Mouse (Mus musculus) splenic B cell, adult 2 months (primary cell): ENCODE results near the gene Nop2.
"Not testable (repeated sequence)": the region's sequence is repeated elsewhere in the genome, so short reads cannot be mapped to it uniquely, and the experiment has no call there.

Source experiments
- DNase-seq: peaks from one replicate; pipeline ENCODE4 v3.0.0-alpha.2; 2011; ENCODE audit warnings: low read depth, low spot score
- H3K27me3 ChIP-seq: 2 replicates; pipeline ENCODE4 v1.6.1; 2012; ENCODE audit warnings: mild to moderate bottlenecking, low read length, moderate library complexity, mixed read lengths; ENCODE audit not compliant: control insufficient read depth, poor library complexity, insufficient read depth, severe bottlenecking
- H3K36me3 ChIP-seq: 2 replicates; pipeline ENCODE4 v1.6.1; 2012; ENCODE audit warnings: mild to moderate bottlenecking, low read length, moderate library complexity, mixed read lengths; ENCODE audit not compliant: control insufficient read depth, poor library complexity, insufficient read depth, severe bottlenecking

The Nop2 gene

DNA sequence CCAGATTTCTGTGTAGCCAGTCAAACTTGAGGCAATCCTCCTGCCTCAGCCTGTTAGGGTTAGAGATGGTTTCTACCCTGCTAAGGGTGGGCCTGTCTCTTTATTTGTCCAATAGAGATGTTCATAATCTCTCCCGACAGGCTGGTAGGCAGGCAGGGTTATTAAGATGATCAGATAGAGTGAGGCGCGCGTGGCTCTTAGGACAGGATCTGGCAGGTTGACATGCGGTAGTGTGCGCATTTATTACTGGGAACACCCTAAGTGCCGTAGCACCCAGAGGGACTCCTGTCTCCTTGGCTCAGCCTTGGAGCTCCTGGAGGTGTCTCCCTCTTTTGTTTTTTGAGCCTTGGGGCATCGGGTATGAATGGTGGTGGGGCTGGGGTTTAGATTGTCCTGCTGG is 23.6 kb downstream of the Nop2 start:
- DNase-seq = no peak
- H3K27me3 ChIP-seq = no peaks in the 10 kb centered on the region
- peaks cover 6% of the 10 kb centered on the region for H3K36me3 ChIP-seq

- Histone ChIP-seq H3K36me3 (peaks cover 4% of the 10 kb centered on the region), H3K27me3 (no peaks in the 10 kb centered on the region)
- DNase-seq = no peak
Measured at GRCm38 (mm10) chr6:125156491-125156890, 24.8 kb downstream of the Nop2 start.

DNA sequence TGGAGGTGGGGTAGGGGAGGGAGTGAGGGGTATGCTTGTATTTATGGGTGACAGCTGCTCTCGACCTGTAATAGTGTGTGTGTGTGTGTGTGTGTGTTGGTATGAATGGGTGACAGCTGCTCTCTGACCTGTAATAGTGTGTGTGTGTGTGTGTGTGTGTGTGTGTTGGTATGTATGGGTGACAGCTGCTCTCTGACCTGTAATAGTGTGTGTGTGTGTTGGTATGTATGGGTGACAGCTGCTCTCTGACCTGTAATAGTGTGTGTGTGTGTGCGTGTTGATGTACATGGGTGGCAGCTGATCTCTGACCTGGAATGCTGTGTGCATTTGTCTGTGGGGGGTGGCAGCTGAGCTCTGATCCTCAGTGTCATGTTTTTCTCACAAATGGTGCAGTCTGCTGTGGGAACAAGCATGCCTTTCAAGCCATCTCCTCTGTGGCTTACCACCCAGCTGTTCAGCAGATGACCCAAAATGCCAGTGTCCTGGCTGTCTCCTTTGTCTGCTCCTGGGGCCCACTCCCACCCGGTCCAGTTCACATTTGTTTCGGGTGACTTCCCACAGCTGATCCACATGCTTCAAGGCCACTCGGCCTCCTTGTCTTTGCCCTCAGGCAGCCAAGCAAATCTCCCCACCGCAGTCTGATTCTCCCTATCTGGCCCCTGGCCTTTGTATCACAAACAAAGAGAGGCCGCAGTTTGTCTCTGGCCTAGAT is 25.4 kb downstream of the Nop2 start:
- no peaks in the 10 kb centered on the region for H3K27me3 ChIP-seq
- peaks cover 3% of the 10 kb centered on the region for H3K36me3 ChIP-seq

GRCm38 (mm10) chr6:125158944-125159492 is 27.3 kb downstream of the Nop2 start:
- no peaks in the 10 kb centered on the region for H3K27me3 ChIP-seq
- no peak for DNase-seq
- H3K36me3 ChIP-seq = peaks cover 3% of the 10 kb centered on the region

More for the DNA sequence above, 25.4 kb downstream of the Nop2 start:
- no peak for DNase-seq

- H3K27me3 ChIP-seq = no peaks in the 10 kb centered on the region
- DNase-seq = no peak
- H3K36me3 ChIP-seq = peaks cover 3% of the 10 kb centered on the region
Measured at GRCm38 (mm10) chr6:125159773-125160557, 28.3 kb downstream of the Nop2 start.

- Histone ChIP-seq H3K27me3 (no peaks in the 10 kb centered on the region), H3K36me3 (no peaks in the 10 kb centered on the region; the same call in 1 of the 2 replicates)
- DNase-seq = no peak
Measured at GRCm38 (mm10) chr6:125160558-125160853, 28.8 kb downstream of the Nop2 start.

DNA sequence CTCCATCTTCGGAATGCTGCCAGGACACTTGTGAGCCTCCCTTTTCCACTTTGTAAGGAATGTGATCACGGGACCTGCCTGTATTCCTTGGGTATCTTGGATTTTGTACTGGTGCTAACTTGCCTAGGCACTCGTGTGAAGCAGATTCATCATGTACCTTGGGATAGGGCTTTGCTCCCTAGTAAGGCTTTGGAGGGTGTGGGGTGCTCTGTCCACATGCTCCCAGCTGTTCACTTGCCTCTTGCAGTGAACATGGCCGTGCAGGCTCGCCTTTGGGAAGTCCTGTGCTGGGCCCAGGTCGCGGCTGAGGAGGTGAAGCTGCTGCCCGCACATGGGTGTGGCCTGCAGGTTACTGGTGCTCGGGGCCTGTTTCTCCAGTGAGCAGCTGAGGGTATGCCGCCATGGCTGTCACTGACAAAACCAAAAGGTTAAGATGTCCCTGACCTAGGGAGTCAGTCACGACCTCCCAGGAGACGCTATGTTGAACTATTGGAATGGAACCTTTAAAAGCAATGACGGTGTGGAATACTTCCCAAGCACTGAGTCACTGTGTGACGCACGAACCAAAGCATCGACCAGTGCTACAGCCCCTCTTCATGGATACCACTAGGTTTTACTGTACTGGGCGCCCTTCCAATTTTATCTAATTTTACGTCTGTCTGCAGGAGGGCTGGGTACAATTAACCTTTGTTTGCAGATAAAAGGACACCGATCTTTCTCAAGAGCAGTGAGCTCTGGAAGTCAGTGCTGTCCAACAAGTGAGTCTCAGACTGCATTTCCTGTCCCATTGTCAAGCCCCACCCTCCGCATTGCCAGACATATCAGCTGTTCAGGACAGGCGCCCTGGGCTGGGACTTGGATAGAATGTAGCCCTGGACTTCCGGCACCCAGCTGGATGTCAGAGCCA is 29.4 kb downstream of the Nop2 start:
- no peaks in the 10 kb centered on the region; the same call in 1 of the 2 replicates for H3K36me3 ChIP-seq
- H3K27me3 ChIP-seq = no peaks in the 10 kb centered on the region
- DNase-seq = no peak

- peak; percentile 87 for DNase-seq
- H3K36me3 ChIP-seq = not testable (repeated sequence)
Measured at GRCm38 (mm10) chr6:125161971-125162370, 30.3 kb downstream of the Nop2 start.

DNA sequence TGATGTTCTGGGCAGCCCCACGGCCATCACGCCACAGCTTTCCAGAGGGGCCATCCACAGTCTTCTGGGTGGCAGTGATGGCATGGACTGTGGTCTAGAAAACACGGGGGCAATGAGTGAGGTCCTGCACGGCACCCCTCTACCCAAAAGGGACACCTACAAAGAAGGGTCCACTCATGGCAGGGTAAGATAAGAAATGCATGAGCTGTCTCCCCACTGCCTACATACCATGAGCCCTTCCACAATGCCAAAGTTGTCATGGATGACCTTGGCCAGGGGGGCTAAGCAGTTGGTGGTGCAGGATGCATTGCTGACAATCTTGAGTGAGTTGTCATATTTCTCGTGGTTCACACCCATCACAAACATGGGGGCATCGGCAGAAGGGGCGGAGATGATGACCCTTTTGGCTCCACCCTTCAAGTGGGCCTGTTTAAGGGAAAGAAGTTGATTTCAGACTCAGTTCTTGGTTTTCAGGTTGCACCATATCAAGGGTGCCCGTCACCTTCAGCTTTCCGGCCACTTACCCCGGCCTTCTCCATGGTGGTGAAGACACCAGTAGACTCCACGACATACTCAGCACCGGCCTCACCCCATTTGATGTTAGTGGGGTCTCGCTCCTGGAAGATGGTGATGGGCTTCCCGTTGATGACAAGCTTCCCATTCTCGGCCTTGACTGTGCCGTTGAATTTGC is 31.1 kb downstream of the Nop2 start:
- not testable (repeated sequence) for H3K27me3 ChIP-seq, DNase-seq, H3K36me3 ChIP-seq

More at GRCm38 (mm10) chr6:125161971-125162370, 30.3 kb downstream of the Nop2 start:
- H3K27me3 ChIP-seq = not testable (repeated sequence)

DNA sequence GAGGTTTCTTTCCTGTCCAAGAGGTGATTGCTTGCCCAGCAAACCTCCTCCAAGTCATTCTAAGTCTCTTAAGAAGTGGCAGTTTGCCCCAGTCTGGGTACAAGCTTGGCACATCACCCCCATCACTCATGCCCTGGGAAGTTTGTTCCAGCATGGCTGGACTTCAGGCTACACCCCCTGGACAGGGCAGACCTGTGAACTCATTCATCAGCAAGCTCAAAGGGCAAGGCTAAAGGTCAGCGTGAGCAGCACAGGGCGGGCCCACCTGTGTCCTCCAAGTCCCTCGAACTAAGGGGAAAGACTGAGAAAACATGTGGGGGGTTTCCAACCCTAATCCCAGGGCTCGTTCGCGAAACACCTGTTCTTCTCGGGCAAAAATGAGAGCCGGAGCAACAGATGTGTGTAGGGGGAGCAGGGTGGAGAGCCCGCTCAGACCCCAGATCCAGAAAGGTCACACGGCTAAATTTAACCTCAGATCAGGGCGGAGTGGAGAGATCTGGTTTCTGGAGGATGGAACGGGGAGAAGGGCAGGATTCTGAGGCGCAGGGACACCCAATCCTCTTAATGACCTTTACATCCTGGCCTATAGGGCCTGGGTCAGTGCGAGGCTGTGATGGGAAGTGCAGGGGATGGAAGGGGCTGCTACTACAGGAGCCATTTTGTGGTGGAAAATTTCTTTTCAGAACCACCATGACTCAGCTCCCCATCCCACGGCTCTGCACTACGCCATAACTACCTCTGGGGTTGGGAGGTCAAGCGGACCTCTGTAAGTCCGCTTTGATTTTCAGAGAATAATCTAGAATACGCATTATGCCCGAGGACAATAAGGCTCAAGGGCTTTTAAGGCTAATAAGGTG is 32.3 kb downstream of the Nop2 start:
- no peak for DNase-seq
- no peaks in the 10 kb centered on the region; the same call in 1 of the 2 replicates for H3K36me3 ChIP-seq
- no peaks in the 10 kb centered on the region for H3K27me3 ChIP-seq

DNA sequence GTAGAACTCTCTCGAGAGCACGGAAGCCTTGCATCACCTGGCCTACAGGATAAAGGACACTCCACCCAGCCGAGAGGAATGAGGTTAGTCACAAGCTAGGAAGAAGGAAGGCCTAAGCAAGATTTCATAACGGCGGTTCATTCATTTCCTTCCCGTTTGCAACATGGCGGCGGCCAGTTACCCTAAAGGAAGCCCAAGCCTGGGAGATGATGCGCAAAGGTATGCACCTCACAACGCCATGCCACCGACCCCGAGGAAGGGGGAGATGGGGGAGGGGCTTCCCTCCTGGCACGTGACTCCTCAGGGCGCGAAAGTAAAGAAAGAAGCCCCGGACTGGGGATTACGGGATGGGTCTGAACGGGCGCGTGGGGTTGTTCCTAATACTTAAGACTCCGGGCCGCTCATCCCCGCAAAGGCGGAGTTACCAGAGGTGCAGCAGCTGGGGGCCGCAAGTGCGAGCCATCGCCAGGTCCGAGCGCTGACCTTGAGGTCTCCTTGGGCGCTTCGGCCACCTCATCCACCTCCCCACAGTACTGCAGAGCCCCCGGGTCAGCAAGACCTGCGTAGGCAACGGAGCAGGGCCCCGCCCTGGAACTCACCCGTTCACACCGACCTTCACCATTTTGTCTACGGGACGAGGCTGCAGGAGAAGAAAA is 33.1 kb downstream of the Nop2 start:
- DNase-seq = peak; percentile 67
- H3K27me3 ChIP-seq = no peaks in the 10 kb centered on the region
- H3K36me3 ChIP-seq = no peaks in the 10 kb centered on the region; the same call in 1 of the 2 replicates

DNA sequence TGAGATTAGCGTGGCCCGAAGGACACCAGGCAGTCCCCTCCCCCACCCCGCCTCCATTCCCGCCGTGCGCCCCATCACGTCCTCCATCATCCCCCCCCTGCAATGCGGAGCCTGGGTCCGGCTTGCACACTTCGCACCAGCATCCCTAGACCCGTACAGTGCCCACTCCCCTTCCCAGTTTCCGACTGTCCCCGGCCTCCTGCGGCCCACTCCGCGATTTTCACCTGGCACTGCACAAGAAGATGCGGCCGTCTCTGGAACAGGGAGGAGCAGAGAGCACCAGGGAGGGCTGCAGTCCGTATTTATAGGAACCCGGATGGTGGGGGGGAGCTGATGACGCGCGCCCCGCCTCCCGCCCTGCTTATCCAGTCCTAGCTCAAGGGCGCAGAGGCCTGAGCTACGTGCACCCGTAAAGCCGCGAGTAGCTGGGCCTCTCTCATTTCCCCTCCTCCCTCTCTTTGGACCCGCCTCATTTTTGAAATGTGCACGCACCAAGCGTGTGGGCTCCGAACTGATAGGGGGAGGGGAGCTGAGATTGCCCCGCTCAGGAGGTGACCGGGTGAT is 33.7 kb downstream of the Nop2 start:
- Histone ChIP-seq H3K36me3 (peaks cover 2% of the 10 kb centered on the region; the same call in 1 of the 2 replicates), H3K27me3 (no peaks in the 10 kb centered on the region)
- DNase-seq = peak; percentile 97
